Mouse (Mus musculus): ENCODE data around the gene Tnik. TPM values are rescaled to one million over a fixed set of nuclear protein-coding genes. Genes with fewer than 3 reads are reported as not detected.

Tnik gene
- polyA plus RNA-seq, 1 experiment: 0.21 TPM

GRCm38 (mm10) chr3:28477373-28477772 lies 214.4 kb downstream of the Tnik start:
- no peaks in the 10 kb centered on the region for H3K36me3 ChIP-seq (ENCODE audit: control insufficient read depth, insufficient read depth)
- H3K79me3 ChIP-seq (ENCODE audit: low read depth): no peaks in the 10 kb centered on the region
- no peak overlapping the region for H3K4me3 ChIP-seq (ENCODE audit: insufficient read depth, poor library complexity, severe bottlenecking)
- no peaks in the 10 kb centered on the region for H3K27me3 ChIP-seq (ENCODE audit: control insufficient read depth, insufficient read depth, insufficient read length)
- H3K79me2 ChIP-seq (ENCODE audit: control insufficient read depth, insufficient read depth): no peaks in the 10 kb centered on the region
- no peak overlapping the region for H3ac ChIP-seq (ENCODE audit: control insufficient read depth, insufficient read length, low read depth)
- no peak for TF ChIP-seq CEBPB (IDR thresholded peaks at IDR 0.05; ENCODE audit: low read depth)
- TF ChIP-seq CTCF (IDR thresholded peaks at IDR 0.05; ENCODE audit: control insufficient read depth, insufficient read depth, insufficient read length): no peak
- TF ChIP-seq USF1 (IDR thresholded peaks at IDR 0.05; ENCODE audit: low read depth): no peak
- TF ChIP-seq MAX (IDR thresholded peaks at IDR 0.05): no peak
- TF ChIP-seq MYOG (IDR thresholded peaks at IDR 0.05; ENCODE audit: control insufficient read depth, extremely low read depth, insufficient read length): no peak
- no peak for TF ChIP-seq FOSL1 (IDR thresholded peaks at IDR 0.05; ENCODE audit: insufficient read depth, low read length, poor library complexity, severe bottlenecking)
- no peak for TF ChIP-seq MYOD1 (IDR thresholded peaks at IDR 0.05; ENCODE audit: control insufficient read depth, insufficient read length, low read depth)

DNA sequence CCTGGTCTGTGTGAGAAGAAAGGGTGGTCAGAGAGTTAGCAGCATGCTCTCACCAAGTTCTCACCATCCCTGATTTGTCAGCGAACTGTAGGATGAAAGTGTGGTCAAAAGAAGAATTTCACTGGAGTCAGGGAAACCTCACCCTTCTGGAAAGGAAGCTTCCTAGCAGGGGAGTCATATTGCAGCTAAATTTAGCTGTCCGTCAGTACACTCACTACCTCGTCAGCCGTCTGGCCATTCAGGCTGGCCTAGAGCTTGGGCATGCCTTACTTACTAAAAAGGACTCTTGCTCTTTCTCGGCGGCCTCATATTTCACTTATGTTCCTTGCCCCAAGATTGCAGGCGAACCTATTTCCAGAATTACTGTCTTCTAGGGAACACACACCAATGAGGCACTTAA lies 222.7 kb downstream of the Tnik start:
- H3K79me2 ChIP-seq (ENCODE audit: control insufficient read depth, insufficient read depth): no peaks in the 10 kb centered on the region
- TF ChIP-seq MYOG (IDR thresholded peaks at IDR 0.05; ENCODE audit: control insufficient read depth, extremely low read depth, insufficient read length) (no peak), CTCF (IDR thresholded peaks at IDR 0.05; ENCODE audit: control insufficient read depth, insufficient read depth, insufficient read length) (no peak), CEBPB (IDR thresholded peaks at IDR 0.05; ENCODE audit: low read depth) (no peak), FOSL1 (IDR thresholded peaks at IDR 0.05; ENCODE audit: insufficient read depth, low read length, poor library complexity, severe bottlenecking) (no peak), USF1 (IDR thresholded peaks at IDR 0.05; ENCODE audit: low read depth) (no peak), MAX (IDR thresholded peaks at IDR 0.05) (no peak)
- H3ac ChIP-seq (ENCODE audit: control insufficient read depth, insufficient read length, low read depth): no peak overlapping the region
- H3K27me3 ChIP-seq (ENCODE audit: control insufficient read depth, insufficient read depth, insufficient read length): no peaks in the 10 kb centered on the region
- no peaks in the 10 kb centered on the region for H3K36me3 ChIP-seq (ENCODE audit: control insufficient read depth, insufficient read depth)
- no peak overlapping the region for H3K4me3 ChIP-seq (ENCODE audit: insufficient read depth, poor library complexity, severe bottlenecking)
- no peaks in the 10 kb centered on the region for H3K79me3 ChIP-seq (ENCODE audit: low read depth)

GRCm38 (mm10) chr3:28487418-28487817 lies 224.4 kb downstream of the Tnik start:
- H3K79me3 ChIP-seq (ENCODE audit: low read depth): no peaks in the 10 kb centered on the region
- TF ChIP-seq CTCF (IDR thresholded peaks at IDR 0.05; ENCODE audit: control insufficient read depth, insufficient read depth, insufficient read length) (no peak), USF1 (IDR thresholded peaks at IDR 0.05; ENCODE audit: low read depth) (no peak), MAX (IDR thresholded peaks at IDR 0.05) (no peak), MYOD1 (IDR thresholded peaks at IDR 0.05; ENCODE audit: control insufficient read depth, insufficient read length, low read depth) (no peak), CEBPB (IDR thresholded peaks at IDR 0.05; ENCODE audit: low read depth) (no peak), FOSL1 (IDR thresholded peaks at IDR 0.05; ENCODE audit: insufficient read depth, low read length, poor library complexity, severe bottlenecking) (no peak), MYOG (IDR thresholded peaks at IDR 0.05; ENCODE audit: control insufficient read depth, extremely low read depth, insufficient read length) (no peak)
- no peaks in the 10 kb centered on the region for H3K27me3 ChIP-seq (ENCODE audit: control insufficient read depth, insufficient read depth, insufficient read length)
- no peaks in the 10 kb centered on the region for H3K79me2 ChIP-seq (ENCODE audit: control insufficient read depth, insufficient read depth)
- no peak overlapping the region for H3ac ChIP-seq (ENCODE audit: control insufficient read depth, insufficient read length, low read depth)
- H3K4me3 ChIP-seq (ENCODE audit: insufficient read depth, poor library complexity, severe bottlenecking): no peak overlapping the region
- no peaks in the 10 kb centered on the region for H3K36me3 ChIP-seq (ENCODE audit: control insufficient read depth, insufficient read depth)

DNA sequence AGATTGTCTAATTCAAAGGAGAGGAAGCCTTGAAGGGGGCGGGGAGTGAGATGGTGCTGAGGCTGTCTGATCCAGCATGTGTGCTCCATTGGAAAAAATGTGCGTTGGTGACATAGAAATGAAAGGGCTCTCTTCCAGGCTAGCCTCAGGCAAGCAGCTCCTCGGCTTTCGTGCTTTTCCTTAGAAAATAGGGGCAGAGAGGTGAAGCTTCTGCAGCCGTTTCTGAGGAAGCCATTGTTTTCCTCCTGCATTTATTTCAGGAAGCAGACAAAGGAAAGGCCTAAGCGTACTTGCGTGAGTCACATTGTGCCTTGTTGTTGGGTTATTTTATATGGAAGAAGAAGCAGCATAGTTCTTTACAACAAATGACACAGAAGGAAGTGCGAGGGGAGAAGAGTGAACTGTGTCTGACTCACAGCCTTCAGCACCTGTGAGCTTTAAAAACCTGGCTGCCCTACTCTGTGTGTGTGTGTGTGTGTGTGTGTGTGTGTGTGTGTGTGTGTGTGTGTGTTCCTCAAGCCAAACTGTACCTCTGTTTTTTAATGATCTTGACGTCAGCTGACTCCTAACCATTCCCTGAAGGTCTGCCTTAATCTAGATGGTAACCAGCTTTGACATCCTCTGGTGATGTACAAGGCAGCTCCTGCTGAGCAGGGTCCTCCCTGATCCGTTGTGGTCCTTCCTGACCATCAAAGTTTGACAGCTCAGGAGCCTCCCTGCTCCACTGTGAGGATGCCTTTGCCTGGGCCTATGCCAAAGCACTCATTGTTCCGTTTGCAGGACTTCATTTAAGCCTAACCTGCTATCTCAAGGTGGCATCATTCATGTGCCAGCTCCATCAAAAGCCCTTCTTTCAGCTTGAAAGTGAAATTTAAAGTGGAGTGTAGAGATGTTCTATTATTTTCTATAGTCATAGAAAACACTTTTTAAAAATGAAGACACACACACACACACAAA lies 228.3 kb downstream of the Tnik start:
- Histone ChIP-seq H3K79me3 (ENCODE audit: low read depth) (no peaks in the 10 kb centered on the region), H3ac (ENCODE audit: control insufficient read depth, insufficient read length, low read depth) (no peak overlapping the region), H3K27me3 (ENCODE audit: control insufficient read depth, insufficient read depth, insufficient read length) (no peaks in the 10 kb centered on the region), H3K4me3 (ENCODE audit: insufficient read depth, poor library complexity, severe bottlenecking) (no peak overlapping the region), H3K36me3 (ENCODE audit: control insufficient read depth, insufficient read depth) (no peaks in the 10 kb centered on the region), H3K79me2 (ENCODE audit: control insufficient read depth, insufficient read depth) (no peaks in the 10 kb centered on the region)
- TF ChIP-seq MYOD1 (IDR thresholded peaks at IDR 0.05; ENCODE audit: control insufficient read depth, insufficient read length, low read depth): no peak
- no peak for TF ChIP-seq CTCF (IDR thresholded peaks at IDR 0.05; ENCODE audit: control insufficient read depth, insufficient read depth, insufficient read length)
- no peak for TF ChIP-seq CEBPB (IDR thresholded peaks at IDR 0.05; ENCODE audit: low read depth)
- no peak for TF ChIP-seq FOSL1 (IDR thresholded peaks at IDR 0.05; ENCODE audit: insufficient read depth, low read length, poor library complexity, severe bottlenecking)
- TF ChIP-seq USF1 (IDR thresholded peaks at IDR 0.05; ENCODE audit: low read depth): no peak
- TF ChIP-seq MAX (IDR thresholded peaks at IDR 0.05): no peak
- TF ChIP-seq MYOG (IDR thresholded peaks at IDR 0.05; ENCODE audit: control insufficient read depth, extremely low read depth, insufficient read length): no peak

GRCm38 (mm10) chr3:28496806-28497502 lies 233.9 kb downstream of the Tnik start:
- Histone ChIP-seq H3K27me3 (ENCODE audit: control insufficient read depth, insufficient read depth, insufficient read length) (no peaks in the 10 kb centered on the region), H3K4me3 (ENCODE audit: insufficient read depth, poor library complexity, severe bottlenecking) (no peak overlapping the region), H3ac (ENCODE audit: control insufficient read depth, insufficient read length, low read depth) (no peak overlapping the region), H3K79me3 (ENCODE audit: low read depth) (no peaks in the 10 kb centered on the region), H3K36me3 (ENCODE audit: control insufficient read depth, insufficient read depth) (no peaks in the 10 kb centered on the region), H3K79me2 (ENCODE audit: control insufficient read depth, insufficient read depth) (no peaks in the 10 kb centered on the region)
- no peak for TF ChIP-seq MYOD1 (IDR thresholded peaks at IDR 0.05; ENCODE audit: control insufficient read depth, insufficient read length, low read depth)
- no peak for TF ChIP-seq CTCF (IDR thresholded peaks at IDR 0.05; ENCODE audit: control insufficient read depth, insufficient read depth, insufficient read length)
- TF ChIP-seq MYOG (IDR thresholded peaks at IDR 0.05; ENCODE audit: control insufficient read depth, extremely low read depth, insufficient read length): no peak
- TF ChIP-seq MAX (IDR thresholded peaks at IDR 0.05): no peak
- no peak for TF ChIP-seq FOSL1 (IDR thresholded peaks at IDR 0.05; ENCODE audit: insufficient read depth, low read length, poor library complexity, severe bottlenecking)
- no peak for TF ChIP-seq USF1 (IDR thresholded peaks at IDR 0.05; ENCODE audit: low read depth)
- no peak for TF ChIP-seq CEBPB (IDR thresholded peaks at IDR 0.05; ENCODE audit: low read depth)

All from C2C12 (cell line).